Mouse (Mus musculus) midbrain, embryonic 12.5 days (tissue): ENCODE measurements around the gene Pard3b. TPM values are rescaled to one million over a fixed set of nuclear protein-coding genes. Genes with fewer than 3 reads are reported as not detected.

Source experiments
- ATAC-seq: fragments of 200-750 bp; cut with Nextera tagmentation; 2 replicates; pipeline ENCODE4 v1.8.0; 2017; ENCODE audit warnings: low read depth, moderate TSS enrichment, moderate library complexity; ENCODE audit not compliant: low FRiP score
- H3K27ac ChIP-seq: fragments of 300-500 bp; sonication (generic); replicated peaks from 2 replicates; pipeline ENCODE4 v1.5.1; 2016; ENCODE audit warnings: mild to moderate bottlenecking
- H3K27me3 ChIP-seq: fragments of 300-500 bp; sonication (generic); 2 replicates; pipeline ENCODE4 v1.6.1; 2016; ENCODE audit warnings: mild to moderate bottlenecking
- H3K36me3 ChIP-seq: fragments of 300-500 bp; sonication (generic); 2 replicates; pipeline ENCODE4 v1.6.1; 2016
- H3K4me1 ChIP-seq: fragments of 300-500 bp; sonication (generic); 2 replicates; pipeline ENCODE4 v1.6.1; 2016
- H3K4me2 ChIP-seq: fragments of 300-500 bp; sonication (generic); replicated peaks from 2 replicates; pipeline ENCODE4 v1.6.1; 2016; ENCODE audit warnings: mild to moderate bottlenecking, moderate library complexity
- H3K4me3 ChIP-seq: fragments of 300-500 bp; sonication (generic); 2 replicates; pipeline ENCODE4 v1.5.1; 2016; ENCODE audit warnings: mild to moderate bottlenecking
- H3K9ac ChIP-seq: fragments of 300-500 bp; sonication (generic); replicated peaks from 2 replicates; pipeline ENCODE4 v1.6.1; 2016; ENCODE audit warnings: mild to moderate bottlenecking, moderate library complexity
- H3K9me3 ChIP-seq: fragments of 300-500 bp; sonication (generic); 2 replicates; pipeline ENCODE4 v1.6.1; 2016; ENCODE audit warnings: mild to moderate bottlenecking
- WGBS: fragments of 180-500 bp; shearing (Covaris S2); methylation state at CpG from one replicate; pipeline ENCODE4 v1.1.7; 2016; 5-methylcytosine and 5-hydroxymethylcytosine counted together
- polyA plus RNA-seq: library from polyadenylated mRNA; unstranded; fragments of >200 nt; fragmentation: Nextera tagmentation; extraction: Ambion mirVana; gene quantifications from 2 replicates; pipeline ENCODE4 v1.2.1, GENCODE M21; 2016

Gene Pard3b
- polyA plus RNA-seq, 1 experiment from 2014 or later = 18.5 TPM

DNA sequence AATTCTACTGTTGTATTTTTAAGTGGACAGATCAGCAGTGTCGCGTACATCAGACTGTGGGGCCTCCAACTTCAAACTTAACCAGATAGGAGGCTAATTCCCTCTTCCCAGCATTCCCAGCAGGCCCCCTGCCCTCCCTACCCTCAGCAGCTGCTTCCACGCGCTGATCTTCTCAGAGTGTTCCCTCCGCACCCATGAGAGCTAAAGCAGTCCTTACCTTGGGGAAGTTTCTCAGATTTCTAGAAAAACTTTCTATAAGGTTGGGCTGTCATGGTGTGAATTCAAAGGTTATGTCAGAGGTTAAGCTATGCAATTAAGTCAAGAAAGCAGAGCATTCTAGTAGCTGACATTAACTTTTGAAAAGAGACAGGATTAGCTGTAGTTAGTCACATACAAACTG is 686.6 kb downstream of the Pard3b start:
- Histone ChIP-seq H3K4me2 (no peak overlapping the region), H3K27me3 (no peaks in the 10 kb centered on the region), H3K9ac (no peak overlapping the region), H3K9me3 (no peaks in the 10 kb centered on the region), H3K36me3 (no peaks in the 10 kb centered on the region), H3K4me3 (no peak overlapping the region), H3K4me1 (peaks cover 8% of the 10 kb centered on the region), H3K27ac (no peak overlapping the region)
- no peak for ATAC-seq
- 9% methylated on average over 5 of the region's 5 CpGs for WGBS

DNA sequence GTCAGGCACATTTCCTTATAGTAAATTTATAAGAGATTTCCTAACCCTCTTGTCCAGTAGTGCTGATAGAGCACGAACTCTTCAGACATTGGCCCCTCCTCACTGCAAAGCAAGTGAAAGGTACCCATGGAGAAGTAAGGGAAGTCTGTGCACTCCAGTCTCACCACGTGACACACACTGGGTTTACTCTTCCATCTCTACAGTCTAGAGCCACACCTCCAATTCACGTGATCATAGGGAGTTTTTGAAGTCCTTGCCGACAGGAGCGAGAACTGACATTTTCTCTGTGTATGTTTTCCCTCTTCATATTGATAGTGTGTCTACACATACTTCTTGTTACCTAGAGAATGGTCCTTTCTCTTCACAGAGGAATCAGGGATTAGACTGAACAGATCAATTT is 689.1 kb downstream of the Pard3b start:
- Histone ChIP-seq H3K4me3 (no peak overlapping the region), H3K9ac (no peak overlapping the region), H3K36me3 (no peaks in the 10 kb centered on the region), H3K4me2 (no peak overlapping the region), H3K27me3 (no peaks in the 10 kb centered on the region), H3K9me3 (no peaks in the 10 kb centered on the region), H3K27ac (no peak overlapping the region), H3K4me1 (peaks cover 8% of the 10 kb centered on the region)
- no peak for ATAC-seq
- 87% methylated on average over 5 of the region's 5 CpGs for WGBS

DNA sequence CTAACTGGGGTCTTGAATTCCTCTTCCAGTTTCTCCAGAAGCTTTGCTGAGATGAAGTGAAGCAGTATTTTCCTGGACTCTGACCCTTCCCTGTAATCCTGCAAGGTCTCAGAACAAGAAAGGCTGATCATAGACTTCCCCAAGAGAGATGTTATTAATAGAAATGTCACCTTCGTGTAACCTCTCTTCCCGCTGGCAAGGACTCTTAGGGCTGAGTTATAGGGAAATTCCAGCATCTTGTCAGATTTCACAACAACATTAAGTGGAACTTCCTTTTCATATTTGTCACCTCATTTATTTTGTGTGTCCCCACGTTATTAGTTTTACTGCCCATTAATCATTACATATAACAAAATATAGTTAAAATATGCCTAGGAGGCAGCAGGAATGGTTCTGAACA is 690.2 kb downstream of the Pard3b start:
- ATAC-seq = no peak
- Histone ChIP-seq H3K4me1 (peaks cover 12% of the 10 kb centered on the region), H3K27me3 (no peaks in the 10 kb centered on the region), H3K9ac (no peak overlapping the region), H3K27ac (no peak overlapping the region), H3K9me3 (no peaks in the 10 kb centered on the region), H3K4me2 (no peak overlapping the region), H3K4me3 (no peak overlapping the region), H3K36me3 (no peaks in the 10 kb centered on the region)
- WGBS = 76% methylated on average over 3 of the region's 3 CpGs

DNA sequence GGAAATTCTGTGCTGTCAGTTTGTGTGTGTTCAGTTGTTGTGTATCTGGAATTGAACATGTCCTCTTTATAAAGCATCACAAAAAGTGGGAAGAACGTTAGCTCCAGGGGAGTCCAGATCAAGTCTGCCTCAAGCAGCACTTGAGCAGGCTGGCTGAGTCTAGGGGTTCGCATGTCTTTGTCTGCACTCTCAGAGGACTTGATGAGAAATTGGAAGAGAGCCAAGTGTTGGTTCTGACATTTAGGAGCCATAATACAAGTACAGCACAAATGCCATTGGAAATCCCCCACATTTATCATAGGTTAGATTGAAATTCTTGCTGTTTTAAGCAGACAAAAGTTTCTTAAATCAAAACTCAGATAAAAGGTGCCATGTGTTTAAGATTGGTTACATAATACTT is 694.4 kb downstream of the Pard3b start:
- WGBS = 53% methylated on average over 2 of the region's 2 CpGs
- H3K4me2 ChIP-seq = no peak overlapping the region
- no peaks in the 10 kb centered on the region for H3K9me3 ChIP-seq
- no peak overlapping the region for H3K27ac ChIP-seq
- no peak for ATAC-seq
- H3K36me3 ChIP-seq = no peaks in the 10 kb centered on the region
- H3K9ac ChIP-seq = no peak overlapping the region
- no peaks in the 10 kb centered on the region for H3K27me3 ChIP-seq
- peaks cover 4% of the 10 kb centered on the region; the same call in 1 of the 2 replicates for H3K4me1 ChIP-seq
- H3K4me3 ChIP-seq = no peak overlapping the region

DNA sequence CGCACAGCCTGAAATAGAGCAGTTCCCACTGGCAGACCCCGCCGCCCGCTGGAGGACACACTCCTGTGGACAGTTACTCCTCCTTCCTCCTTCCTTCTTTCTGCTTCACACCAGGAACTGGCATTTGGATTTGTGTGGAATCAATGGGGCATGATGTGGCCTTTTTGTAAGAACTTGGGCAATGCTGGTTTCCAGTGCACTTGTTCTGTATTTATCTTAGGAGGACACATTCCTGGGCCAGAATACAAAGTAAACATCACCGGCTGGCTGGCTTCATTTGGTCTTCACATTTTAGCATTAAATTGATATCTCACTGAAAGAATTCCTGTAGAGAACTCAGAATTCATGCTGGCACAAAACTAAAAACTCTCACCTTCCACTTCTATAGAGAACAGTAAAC is 695.6 kb downstream of the Pard3b start:
- no peak for ATAC-seq
- no peaks in the 10 kb centered on the region for H3K27me3 ChIP-seq
- H3K9me3 ChIP-seq = no peaks in the 10 kb centered on the region
- H3K27ac ChIP-seq = no peak overlapping the region
- no peak overlapping the region for H3K4me3 ChIP-seq
- no peak overlapping the region for H3K9ac ChIP-seq
- no peak overlapping the region for H3K4me2 ChIP-seq
- H3K36me3 ChIP-seq = no peaks in the 10 kb centered on the region
- 60% methylated on average over 5 of the region's 5 CpGs for WGBS
- H3K4me1 ChIP-seq = peaks cover 4% of the 10 kb centered on the region; the same call in 1 of the 2 replicates

DNA sequence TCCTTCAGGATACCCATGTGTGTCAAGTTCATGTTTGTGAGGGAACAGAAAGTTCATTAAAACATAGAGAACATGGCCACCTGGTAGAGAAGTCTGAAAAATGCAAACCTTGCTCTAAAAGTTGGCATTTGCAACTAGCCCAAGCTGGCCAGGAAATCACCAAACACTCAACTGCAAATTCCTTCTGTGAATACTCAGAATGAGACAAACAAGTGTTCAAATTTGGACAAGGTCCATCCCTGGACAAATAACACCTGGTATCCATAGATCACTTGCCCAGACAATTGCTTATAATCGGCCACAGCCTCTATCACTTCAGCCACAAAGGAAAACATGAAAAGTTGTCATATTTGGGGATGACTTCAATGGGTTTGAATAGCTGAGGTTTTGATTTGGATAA is 701.6 kb downstream of the Pard3b start:
- Histone ChIP-seq H3K27me3 (no peaks in the 10 kb centered on the region), H3K27ac (no peak overlapping the region), H3K36me3 (no peaks in the 10 kb centered on the region), H3K4me2 (no peak overlapping the region), H3K9me3 (no peaks in the 10 kb centered on the region), H3K4me3 (no peak overlapping the region), H3K9ac (no peak overlapping the region), H3K4me1 (no peaks in the 10 kb centered on the region)
- 94% methylated on average over 1 of the region's 1 CpGs for WGBS
- ATAC-seq = no peak

DNA sequence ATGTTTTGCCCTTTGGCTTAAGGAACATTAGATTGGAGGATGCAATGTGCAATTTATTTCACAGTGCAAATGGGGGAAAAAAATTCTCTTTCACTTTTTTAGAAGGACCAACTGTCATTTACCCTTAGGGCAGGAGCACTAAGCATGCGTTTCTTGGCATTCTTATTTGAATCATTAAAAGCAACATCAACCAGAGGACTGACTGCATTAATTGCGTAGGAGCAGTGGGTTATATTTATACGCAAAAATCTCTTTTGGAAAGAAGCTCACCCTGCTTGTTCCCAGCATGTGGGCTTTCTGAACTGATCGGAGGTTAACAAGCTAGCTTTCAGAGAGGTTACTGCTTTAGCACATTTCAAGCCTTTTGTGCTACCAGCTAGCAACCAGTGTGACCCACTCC is 705.7 kb downstream of the Pard3b start:
- H3K4me3 ChIP-seq = no peak overlapping the region
- H3K4me1 ChIP-seq = 0 out of 2 replicates have a peak, but pooled peaks cover 2% of the 10 kb centered on the region
- no peak overlapping the region for H3K4me2 ChIP-seq
- H3K36me3 ChIP-seq = no peaks in the 10 kb centered on the region
- 0 out of 2 replicates have a peak, but pooled peaks have one; percentile 30 for ATAC-seq
- no peak overlapping the region for H3K27ac ChIP-seq
- no peak overlapping the region for H3K9ac ChIP-seq
- WGBS = 56% methylated on average over 4 of the region's 4 CpGs
- H3K9me3 ChIP-seq = no peaks in the 10 kb centered on the region
- no peaks in the 10 kb centered on the region for H3K27me3 ChIP-seq

DNA sequence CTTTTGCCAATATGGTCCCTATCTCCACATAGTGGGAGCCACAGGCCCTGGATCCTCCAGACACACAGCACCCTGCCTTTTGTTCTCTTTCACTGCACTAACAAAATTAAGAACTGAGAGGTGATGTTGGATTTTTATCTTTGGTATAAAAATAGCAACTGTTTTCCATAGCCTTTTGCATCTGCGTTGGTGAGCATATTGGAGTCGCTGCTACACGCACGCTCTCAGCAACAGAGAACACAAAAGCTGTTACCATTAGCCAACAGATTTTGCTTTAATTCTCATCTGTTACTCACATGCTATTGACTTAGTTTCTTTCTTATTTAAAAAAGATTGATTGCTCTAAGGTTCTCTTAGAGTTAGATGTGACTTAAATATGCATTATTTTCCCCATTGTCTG is 709.7 kb downstream of the Pard3b start:
- Histone ChIP-seq H3K27ac (no peak overlapping the region), H3K4me2 (no peak overlapping the region), H3K27me3 (no peaks in the 10 kb centered on the region), H3K9ac (no peak overlapping the region), H3K4me1 (0 out of 2 replicates have a peak, but pooled peaks cover 2% of the 10 kb centered on the region), H3K36me3 (no peaks in the 10 kb centered on the region), H3K4me3 (no peak overlapping the region), H3K9me3 (no peaks in the 10 kb centered on the region)
- no peak for ATAC-seq
- 84% methylated on average over 4 of the region's 4 CpGs for WGBS

DNA sequence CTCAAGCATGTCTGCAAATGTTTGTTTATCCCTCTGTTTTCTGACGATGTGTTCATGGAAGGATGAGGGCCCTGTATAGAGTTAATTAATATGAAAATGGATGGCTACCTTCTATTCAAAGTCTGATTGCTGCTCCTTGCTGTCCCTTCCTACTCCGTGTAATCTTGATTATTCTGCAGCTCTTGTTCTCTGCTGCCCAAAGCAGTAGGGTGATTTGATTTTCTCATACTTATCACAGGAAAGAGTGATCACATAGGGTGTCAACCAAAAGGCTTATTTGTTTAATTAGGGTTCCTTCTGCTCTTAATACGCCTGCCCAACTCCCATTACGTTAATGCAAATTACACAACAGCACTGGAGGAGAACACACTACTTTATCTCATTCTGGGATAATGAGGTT is 716.9 kb downstream of the Pard3b start:
- H3K4me3 ChIP-seq = no peak overlapping the region
- 39% methylated on average over 4 of the region's 4 CpGs for whole genome bisulfite sequencing
- H3K4me1 ChIP-seq = peaks cover 10% of the 10 kb centered on the region; the same call in 1 of the 2 replicates
- no peak overlapping the region for H3K9ac ChIP-seq
- no peaks in the 10 kb centered on the region for H3K36me3 ChIP-seq
- no peak overlapping the region for H3K4me2 ChIP-seq
- H3K27me3 ChIP-seq = no peaks in the 10 kb centered on the region
- ATAC-seq = peak; percentile 34; the same call in 1 of the 2 replicates
- H3K9me3 ChIP-seq = no peaks in the 10 kb centered on the region
- no peak overlapping the region for H3K27ac ChIP-seq

DNA sequence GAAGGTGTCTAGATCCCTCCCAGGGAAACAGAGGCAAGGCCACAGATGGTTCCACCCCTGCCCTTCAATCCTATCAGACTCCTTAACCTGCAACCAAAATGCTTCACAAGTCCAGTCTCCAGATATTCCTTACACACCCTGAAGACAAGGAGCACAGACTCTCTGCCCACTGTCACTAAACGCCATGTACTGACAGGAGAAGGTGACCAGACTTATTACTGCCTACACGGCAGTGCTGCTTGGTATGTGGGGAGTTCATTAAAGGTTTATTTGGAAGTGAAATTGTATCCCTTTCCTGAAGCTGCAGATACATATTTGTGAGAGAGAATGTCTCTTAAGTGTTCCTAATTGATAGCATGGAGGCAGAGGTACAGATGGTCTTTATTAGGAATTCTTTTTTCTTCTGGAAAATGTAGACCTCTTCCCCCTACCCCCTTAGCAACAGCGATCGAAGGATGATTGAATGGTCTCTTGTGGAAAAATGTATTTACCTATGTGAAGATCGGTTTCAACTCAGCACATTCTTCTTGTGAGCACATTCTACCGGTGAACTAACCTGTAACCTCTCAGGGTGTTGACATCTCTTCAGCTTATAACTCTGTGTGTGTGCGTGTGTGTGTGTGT is 735.9 kb downstream of the Pard3b start:
- Histone ChIP-seq H3K4me1 (no peaks in the 10 kb centered on the region; the same call in 1 of the 2 replicates), H3K9ac (no peak overlapping the region), H3K36me3 (no peaks in the 10 kb centered on the region), H3K27ac (no peak overlapping the region), H3K4me2 (no peak overlapping the region), H3K4me3 (no peak overlapping the region), H3K27me3 (no peaks in the 10 kb centered on the region), H3K9me3 (no peaks in the 10 kb centered on the region)
- ATAC-seq = no peak
- 79% methylated on average over 7 of the region's 7 CpGs for whole genome bisulfite sequencing

DNA sequence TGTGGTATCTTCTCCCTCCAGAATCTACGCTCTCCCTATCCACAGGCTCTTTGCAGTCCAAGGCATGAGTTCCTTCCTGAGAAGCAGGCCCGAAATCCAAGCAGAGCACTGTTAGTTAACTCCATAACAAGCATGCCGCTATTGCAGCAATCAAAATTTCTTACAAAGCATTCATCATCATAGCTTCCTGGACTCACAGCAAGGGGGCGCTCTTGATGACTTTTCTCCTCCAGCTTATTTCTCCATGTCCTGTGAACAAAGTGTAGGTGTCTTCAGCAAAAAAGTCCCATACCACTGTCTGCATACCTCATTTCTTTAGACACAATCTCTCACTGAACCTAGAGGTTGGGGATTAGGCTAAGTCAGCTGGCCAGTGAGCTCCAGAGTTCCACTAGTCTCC is 739.7 kb downstream of the Pard3b start:
- Histone ChIP-seq H3K9me3 (no peaks in the 10 kb centered on the region), H3K9ac (no peak overlapping the region), H3K4me1 (0 out of 2 replicates have a peak, but pooled peaks cover 4% of the 10 kb centered on the region), H3K36me3 (no peaks in the 10 kb centered on the region), H3K27ac (no peak overlapping the region), H3K4me3 (no peak overlapping the region), H3K27me3 (no peaks in the 10 kb centered on the region), H3K4me2 (no peak overlapping the region)
- WGBS = 81% methylated on average over 4 of the region's 4 CpGs
- no peak for ATAC-seq

DNA sequence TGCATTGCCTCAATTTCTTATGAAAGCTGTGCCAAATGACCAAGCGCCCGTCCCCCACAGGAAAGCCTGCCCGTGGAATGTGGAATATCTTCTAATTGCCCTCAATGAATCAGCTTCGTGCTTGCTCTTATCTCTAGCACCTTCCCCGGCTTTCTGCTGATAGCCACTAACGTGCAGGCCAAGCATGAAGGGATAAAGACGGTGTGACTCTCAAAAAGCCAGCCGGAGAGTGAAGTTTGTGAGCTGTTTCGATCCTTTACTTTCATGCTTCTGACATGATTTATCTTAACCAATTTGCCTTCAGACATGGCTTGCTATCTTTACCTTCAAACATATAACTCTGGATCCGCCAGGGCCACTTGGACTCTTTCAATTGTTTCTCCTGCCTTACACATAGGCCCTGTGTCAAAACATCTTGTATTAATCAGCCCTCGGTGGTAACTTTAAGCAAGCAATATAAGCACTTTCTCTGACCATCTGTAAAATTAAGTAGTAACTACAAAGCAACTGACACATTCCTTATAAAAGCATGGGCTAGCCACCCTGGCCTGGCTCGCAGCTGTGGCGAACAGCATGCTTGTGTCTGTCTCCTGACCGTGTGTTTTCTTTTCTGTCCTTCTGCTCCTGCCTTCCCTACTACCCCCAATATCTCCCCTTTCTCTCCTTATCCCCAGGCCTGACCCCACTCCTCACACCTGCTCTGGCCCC is 744.3 kb downstream of the Pard3b start:
- no peak overlapping the region for H3K4me3 ChIP-seq
- WGBS = 54% methylated on average over 14 of the region's 14 CpGs
- ATAC-seq = no peak
- no peak overlapping the region for H3K9ac ChIP-seq
- H3K4me1 ChIP-seq = 0 out of 2 replicates have a peak, but pooled peaks cover 4% of the 10 kb centered on the region
- H3K4me2 ChIP-seq = no peak overlapping the region
- H3K9me3 ChIP-seq = no peaks in the 10 kb centered on the region
- no peaks in the 10 kb centered on the region for H3K36me3 ChIP-seq
- H3K27me3 ChIP-seq = no peaks in the 10 kb centered on the region
- H3K27ac ChIP-seq = no peak overlapping the region
